Mouse (Mus musculus) telencephalon, adult 2 months (tissue): ENCODE measurements around the gene C7.
A peak's percentile ranks its signal among the peaks of the same experiment; 100 is the strongest.
"Not testable (repeated sequence)": the region's sequence is repeated elsewhere in the genome, so short reads cannot be mapped to it uniquely, and the experiment has no call there.

Source experiments
- DNase-seq: peaks from one replicate; pipeline ENCODE4 v3.0.0-alpha.2; 2011; ENCODE audit warnings: low read depth, low spot score

Gene C7

DNA sequence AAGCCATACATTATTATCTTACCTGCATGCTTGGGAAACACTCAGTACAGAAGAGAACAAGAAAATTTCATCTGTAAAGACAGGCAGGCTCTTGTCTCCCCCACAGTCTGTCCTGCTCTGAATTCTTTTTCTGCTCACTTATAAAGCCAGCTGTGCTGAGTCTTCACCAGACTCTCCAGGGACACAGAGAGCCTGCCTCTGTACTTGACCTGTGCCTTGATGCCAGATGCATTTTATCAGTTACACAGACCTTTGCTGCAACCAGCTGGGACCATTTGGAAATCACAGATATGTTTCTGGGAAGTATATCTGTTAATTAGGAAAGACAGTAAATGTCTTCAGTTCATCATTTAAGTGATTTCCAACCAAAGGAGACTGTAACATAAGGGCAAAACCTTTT is at the start of gene C7:
Gene C7 (minus strand): TSS at position 106 of the 400 bp plus-strand sequence.
- DNase-seq: no peak

DNA sequence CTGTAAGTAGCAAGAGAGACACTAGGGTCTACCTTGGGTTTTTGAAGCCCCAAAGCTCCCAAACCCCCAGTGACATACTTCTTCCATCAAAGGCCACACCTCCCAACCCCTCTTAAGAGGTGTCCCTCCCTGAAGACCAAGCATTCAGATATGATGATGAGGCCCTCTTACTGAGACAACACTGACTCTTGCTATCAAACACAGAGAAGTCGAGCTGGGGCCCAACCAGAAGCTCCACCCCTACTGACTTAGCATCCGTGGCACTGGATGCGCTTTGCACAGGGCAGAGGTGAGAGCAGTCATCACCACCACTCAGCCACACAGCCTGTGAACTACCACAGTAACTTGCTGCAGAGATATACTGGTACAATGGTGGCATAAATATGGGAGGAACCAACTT is 49.1 kb upstream of the C7 start:
- no peak for DNase-seq

DNA sequence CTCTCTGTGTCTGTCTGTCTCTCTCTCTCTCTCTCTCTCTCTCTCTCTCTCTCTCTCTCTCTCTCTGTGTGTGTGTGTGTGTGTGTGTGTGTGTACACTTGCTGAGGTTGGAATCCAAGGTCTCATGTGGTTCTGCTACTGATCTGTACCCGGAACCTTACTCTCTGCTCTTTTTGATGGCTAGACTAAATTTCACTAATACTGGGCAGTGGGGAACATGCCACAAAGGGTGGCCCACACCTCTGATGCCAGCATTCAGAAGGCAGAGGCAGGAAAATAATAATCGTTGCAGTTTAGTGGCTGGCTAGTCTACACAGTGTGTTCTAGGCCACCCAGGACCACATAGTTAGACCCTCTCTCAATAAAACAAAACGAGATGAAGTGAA is 45.1 kb upstream of the C7 start:
- DNase-seq: no peak

DNA sequence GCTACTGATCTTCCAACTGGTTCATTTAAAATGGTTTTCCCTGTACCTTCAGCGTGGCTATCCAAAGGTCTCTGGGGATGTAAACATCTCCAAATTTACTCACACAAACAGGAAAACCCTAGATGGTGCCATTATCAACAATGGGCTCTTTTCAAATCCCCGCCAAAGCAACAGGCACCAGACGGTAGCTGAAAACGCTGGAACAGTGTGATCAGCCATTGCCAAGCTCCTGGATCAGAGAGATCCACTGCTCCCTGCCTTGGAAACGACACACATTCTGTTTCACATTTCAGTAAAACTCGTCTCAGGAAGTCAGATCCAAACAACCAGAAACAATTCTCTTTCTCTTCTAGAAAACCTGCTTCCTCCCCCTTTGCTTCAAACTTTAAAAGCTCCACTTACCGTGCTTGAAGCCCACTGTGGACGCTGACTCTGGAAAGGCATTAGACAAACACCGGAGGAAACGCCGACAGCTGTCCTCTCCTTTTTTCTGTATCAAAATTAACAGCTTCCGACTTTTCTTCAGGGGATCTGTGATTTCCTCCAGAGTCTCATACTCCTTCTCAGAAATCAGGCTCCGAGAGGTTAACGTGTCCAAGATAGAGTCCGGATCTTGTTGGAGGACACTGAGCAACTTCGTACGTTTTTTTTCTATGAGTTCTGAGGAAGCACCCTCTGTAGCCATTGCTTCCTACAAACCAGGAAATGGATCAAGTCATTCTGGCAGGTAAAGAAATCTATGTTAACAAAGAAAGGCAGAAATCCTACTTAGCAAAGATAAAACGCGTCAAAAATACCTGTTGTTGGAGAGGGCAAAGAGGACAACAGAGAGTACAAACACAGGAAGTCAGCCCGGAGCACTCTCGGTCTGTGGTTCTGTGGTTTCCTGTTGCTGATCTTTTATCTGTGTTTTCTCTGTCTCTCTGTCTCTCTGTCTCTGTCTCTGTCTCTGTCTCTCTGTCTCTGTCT is 44.4 kb upstream of the C7 start, which contains the start of gene Card6:
Gene Card6 (minus strand): TSS at position 854 of the 969 bp plus-strand sequence.
- DNase-seq: no peak

GRCm38 (mm10) chr15:5106293-5106692 is 42.8 kb upstream of the C7 start:
- no peak for DNase-seq

DNA sequence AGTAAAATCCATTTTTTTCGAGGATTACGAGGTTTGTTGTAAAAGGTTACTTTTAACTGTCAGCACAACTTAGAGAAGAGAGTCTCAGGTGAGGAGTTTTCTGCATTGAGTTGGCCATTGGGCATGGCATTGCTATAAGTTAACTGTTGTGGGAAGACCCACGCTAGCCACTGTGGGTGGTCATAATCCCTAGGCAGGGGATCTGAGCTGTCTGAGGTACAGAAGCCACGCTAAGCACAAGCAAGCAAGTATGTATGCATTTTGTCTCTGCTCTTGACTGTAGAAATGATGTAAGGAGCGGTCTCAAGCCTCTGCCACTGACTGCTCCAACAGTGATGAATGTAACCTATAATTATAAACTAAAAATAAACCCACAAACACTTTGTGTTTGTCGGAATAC is 42.4 kb upstream of the C7 start:
- DNase-seq: no peak

DNA sequence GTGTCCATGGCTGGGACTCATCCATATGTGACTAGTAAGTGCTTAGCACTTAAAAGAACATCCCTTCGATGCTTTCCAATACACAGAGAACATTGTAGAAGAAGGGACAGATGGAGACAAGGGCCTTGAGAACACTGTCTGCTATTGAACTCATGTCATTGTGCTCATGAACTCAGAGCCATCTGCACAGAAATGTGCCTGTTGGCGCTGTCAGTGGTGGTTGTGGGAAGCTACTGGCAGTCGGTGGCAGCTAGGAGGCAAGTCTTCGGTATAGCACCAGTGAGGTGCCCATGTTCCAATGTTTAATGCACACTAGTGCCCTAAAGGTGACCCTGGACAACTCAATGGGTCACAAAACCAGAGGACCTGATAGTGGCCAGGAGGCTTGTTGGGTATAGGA is 38.8 kb upstream of the C7 start:
- no peak for DNase-seq

DNA sequence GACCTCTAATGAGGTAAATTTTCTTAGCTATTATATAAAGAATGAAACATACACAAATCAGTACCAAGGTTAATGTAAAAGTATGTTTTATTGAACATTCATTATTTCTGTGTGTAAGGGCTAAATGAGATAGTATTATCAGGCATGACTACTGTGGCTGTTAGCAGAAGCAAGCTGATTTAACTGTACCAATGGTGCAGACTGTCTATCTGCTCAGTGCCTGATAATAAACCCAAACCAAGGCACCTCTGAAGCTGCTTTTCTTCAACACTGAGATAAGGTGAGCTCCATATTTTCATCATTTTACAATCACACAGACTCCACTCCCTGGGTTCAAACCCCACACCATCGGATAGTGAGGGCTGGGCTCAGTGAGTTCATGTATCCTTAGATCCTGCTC is 33.8 kb upstream of the C7 start:
- DNase-seq: no peak

GRCm38 (mm10) chr15:5095534-5096301 is 32.2 kb upstream of the C7 start:
- DNase-seq: no peak

GRCm38 (mm10) chr15:5090131-5090530 is 26.6 kb upstream of the C7 start:
- no peak for DNase-seq

GRCm38 (mm10) chr15:5088850-5089608 is 25.5 kb upstream of the C7 start:
- no peak for DNase-seq

DNA sequence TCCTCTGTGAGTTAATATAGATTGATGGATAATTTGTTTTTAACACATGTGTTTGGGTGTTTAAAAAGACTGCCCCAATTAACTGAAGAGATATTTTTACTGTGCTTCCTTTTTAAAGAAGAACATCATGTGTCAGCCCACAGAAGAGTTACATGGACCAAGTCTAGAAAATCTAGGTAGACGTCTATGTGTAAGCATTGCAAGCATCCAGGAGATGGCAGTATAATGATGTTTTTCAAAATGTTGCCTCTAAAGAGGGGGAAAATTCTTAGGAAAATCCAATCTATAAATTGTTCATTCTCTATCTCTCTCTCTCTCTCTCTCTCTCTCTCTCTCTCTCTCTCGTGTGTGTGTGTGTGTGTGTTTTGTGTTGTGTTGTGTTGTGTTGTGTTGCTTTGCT is 22.6 kb upstream of the C7 start:
- DNase-seq: no peak

GRCm38 (mm10) chr15:5081235-5081634 is 17.7 kb upstream of the C7 start:
- no peak for DNase-seq

DNA sequence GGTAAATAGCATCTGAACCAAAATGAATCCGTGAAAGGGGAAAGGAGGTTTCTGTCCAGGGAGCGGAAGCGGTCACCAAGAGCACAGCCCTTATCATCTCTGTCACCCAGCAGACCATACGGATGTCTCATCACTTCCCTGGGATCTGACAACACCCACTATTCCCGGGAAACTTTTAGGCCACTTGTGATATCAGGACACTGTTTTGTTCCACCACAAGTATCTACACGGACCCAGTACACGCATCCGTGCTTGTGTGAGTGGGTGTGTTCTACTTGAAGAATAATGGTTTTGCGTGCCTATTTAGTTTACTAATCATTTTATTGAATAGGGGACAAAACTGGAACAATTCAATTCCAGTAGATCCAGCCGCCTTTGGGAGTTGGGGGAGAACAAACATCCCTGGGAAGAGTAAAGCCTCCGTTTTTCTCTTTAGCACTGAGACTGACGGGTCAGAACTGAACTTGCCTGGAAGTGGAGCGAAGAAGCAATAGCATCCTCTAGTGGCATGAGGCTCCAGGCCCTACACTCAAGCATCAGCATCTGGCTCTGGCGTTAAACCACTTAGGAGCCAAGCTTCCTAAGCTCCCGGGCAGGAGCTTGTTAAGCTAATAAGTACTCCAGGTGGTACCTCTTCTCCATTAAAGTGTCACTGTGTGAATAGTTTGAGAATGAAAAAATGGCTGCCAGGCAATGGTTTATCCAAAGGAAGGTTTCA is 5.4 kb upstream of the C7 start:
- peak; percentile 65 for DNase-seq

DNA sequence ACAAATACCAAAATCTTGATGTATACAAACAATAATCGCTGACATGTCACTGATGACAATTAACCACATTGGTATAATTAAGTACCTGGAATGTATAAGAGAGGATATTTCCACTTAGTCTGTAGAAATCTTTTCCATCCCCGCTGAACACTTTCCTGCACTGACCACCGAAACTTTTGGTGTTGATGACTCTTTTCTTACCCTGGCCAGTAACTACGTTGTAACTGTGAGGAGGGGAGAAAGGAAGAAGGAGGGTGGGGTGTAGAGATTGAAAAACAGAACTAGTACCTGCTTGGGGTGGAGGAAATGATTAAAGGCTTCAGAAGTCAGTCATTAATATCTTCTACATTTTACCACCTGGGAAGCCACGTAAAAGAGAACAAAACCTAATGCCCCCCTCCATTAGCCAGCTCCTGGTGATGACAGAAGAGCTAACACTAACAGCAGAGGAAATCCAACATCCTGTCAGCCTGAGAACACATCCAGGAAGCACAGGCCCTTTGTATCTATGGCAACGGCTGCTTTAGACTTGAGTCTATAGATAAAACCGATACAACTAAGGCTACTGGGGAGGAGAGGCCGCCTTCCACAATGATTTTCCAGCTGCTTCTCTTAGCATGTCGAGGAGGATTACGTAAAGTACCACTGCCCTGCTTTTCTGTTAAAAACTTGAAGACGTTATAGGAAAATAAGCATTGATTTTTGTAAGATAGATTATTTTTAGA is 17.8 kb downstream of the C7 start:
- DNase-seq: peak; percentile 78

DNA sequence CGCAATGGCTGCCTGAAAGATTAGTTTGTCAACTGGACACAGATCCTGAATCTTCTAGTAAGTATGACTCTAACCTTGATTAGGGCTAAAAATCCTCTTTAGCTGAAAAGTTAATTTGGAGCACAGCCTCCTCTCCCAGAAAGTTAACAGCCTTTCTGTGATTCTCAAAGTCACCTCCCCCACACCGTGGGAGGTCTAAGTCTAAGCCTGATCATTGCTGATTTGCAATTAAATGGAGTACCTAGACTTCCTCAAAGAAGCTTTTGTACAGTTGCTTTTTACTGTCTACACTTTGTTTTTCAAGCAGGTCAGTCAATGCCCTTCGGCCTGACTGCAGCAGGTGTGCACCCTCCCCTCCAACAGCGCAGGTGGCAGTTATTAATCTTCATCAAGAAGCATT is 34.3 kb downstream of the C7 start:
- no peak for DNase-seq

DNA sequence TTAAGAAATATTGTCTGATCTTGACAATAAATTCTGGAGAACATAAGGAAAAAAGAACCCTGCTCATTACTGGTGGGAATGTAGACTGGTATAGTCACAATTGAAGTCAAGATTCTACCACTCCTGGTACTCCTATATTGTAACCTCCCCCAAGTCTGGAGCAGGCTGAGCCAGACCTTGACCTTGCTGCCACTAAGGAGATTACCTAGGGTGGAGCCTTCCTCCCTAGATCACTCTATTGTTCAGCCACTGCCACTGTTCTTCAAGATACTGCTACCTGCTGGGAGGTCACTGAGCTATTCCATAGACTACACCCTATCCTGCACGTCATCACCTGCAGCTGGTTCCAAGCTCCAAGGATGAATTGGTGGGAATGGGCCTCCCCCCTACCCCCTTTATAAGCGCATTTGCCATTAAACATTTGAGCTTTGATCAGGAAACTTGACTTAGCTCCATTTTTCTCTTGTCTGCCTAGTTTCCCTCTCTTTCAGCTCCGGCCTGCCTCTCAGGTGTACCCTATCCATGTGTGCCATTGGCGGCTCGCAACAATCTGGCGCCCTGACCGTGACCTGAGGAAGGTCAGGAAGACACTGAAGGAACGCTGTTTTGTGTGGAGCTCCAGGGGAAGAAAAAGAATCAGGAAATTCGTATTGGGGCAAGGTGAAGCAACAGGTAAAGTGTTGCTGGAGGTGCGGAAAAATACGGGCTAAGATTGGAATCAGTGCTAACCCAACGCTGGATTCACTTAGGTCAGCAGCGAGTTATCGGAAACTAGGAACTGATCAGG is 39.9 kb downstream of the C7 start:
- DNase-seq: not testable (repeated sequence)

DNA sequence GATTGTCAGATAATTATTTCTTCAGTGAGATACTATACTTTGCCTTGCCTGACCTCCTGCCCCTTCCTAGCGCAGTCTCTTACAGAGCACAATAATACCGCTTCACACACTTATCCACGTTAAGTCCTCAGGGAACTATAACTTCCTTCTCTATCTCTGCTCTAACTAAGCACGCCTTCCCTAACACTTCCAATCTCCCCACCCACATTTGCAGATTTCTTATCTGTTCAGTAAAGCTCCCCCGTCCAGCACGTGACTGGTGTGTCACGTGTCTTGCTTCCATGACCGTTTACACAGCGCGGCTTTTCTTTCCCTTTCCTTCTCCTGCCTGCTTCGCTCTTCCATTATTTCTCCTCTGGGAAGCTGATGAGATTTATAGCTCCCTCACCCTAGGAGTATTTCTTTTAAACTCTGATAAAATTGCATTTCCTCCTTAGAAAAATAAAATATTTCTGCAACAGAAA is 53.9 kb downstream of the C7 start:
- DNase-seq: no peak

DNA sequence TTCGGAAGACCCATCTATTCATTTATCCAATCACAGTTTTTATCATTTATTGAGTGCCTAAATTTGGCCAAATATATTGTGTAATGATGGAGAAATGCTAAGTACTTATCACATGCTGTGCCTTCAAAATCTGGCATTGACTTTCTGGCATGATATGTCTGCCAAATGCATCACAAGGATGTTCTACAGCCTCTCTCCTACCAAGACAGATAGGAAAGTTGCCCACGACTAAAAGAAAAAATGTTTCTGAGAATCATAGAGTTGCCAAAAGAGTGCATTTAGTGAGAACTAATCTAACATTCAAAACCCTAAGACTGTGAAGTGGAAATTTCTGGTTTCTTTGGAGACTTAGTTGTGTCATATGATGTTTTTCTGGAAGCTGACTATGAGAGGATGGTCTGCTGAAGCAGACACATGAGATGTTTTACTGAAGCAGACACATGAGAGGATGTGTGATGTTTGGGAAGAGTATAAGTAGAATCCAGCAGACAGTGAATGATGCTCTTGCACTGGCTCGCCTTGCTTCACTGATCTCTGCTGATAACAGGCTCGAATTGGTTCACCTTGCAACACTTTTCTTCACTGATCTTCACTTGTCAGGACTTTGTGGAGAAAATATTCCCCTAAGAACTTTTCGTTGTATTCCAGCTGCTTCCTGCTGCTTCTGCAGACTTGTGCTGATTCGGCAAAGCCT is 59.9 kb downstream of the C7 start:
- DNase-seq: peak; percentile 69
